ENCODE assay signal across 8 mouse cellular contexts in genomic region chr12:4038061-4039041, GRCm38 (mm10). TPM values are rescaled to one million over a fixed set of nuclear protein-coding genes. Genes with fewer than 3 reads are reported as not detected.
A peak's percentile ranks its signal among the peaks of the same experiment; 100 is the strongest.
DNase-seq lines count a peak whose midpoint lies in the region; ATAC-seq lines count a peak whose summit lies in the region.

TSS of gene Efr3b (minus strand) at chr12:4038915.

- WGBS in forebrain, embryonic 13.5 days: under 1% methylated on average over 63 of the region's 78 CpGs
- under 1% methylated on average over 70 of the region's 78 CpGs for WGBS in heart, embryonic 16.5 days
- 1% methylated on average over 78 of the region's 78 CpGs for WGBS in liver, embryonic 11.5 days

- H3K4me3 ChIP-seq in forebrain, embryonic 13.5 days: peak within 1 kb of the TSS; percentile 83
- H3K4me3 ChIP-seq in heart, embryonic 16.5 days (ENCODE audit: low read length): peak within 1 kb of the TSS; percentile 79
- H3K4me3 ChIP-seq in liver, embryonic 11.5 days (ENCODE audit: low read depth, low read length): peak within 1 kb of the TSS; percentile 45

- H3K4me2 ChIP-seq in forebrain, embryonic 13.5 days: peak within 1 kb of the TSS; percentile 66
- H3K4me2 ChIP-seq in heart, embryonic 16.5 days (ENCODE audit: low read depth, low read length): peak within 1 kb of the TSS; percentile 93
- H3K4me2 ChIP-seq in liver, embryonic 11.5 days: peak within 1 kb of the TSS; percentile 86

- peaks cover 20% of the 10 kb centered on the region for H3K4me1 ChIP-seq in forebrain, embryonic 13.5 days
- H3K4me1 ChIP-seq in heart, embryonic 16.5 days (ENCODE audit: control insufficient read depth, insufficient read depth, low read length): peaks cover 37% of the 10 kb centered on the region
- no peaks in the 10 kb centered on the region for H3K4me1 ChIP-seq in liver, embryonic 11.5 days (replicated peaks; ENCODE audit: control insufficient read depth, insufficient read depth, low read length)

- H3K27me3 ChIP-seq in forebrain, embryonic 13.5 days: no peaks in the 10 kb centered on the region; the same call in 1 of the 2 replicates
- 0 out of 2 replicates have a peak, but pooled peaks cover 4% of the 10 kb centered on the region for H3K27me3 ChIP-seq in heart, embryonic 16.5 days (ENCODE audit: control insufficient read depth, insufficient read depth, low read length)
- H3K27me3 ChIP-seq in liver, embryonic 11.5 days (replicated peaks; ENCODE audit: control insufficient read depth, insufficient read depth, low read length): peaks cover 48% of the 10 kb centered on the region
- no peaks in the 10 kb centered on the region for H3K27me3 ChIP-seq in splenic B cell, adult 2 months (ENCODE audit: control insufficient read depth, insufficient read depth, low read length, poor library complexity, severe bottlenecking)

- peak; percentile 68 for ATAC-seq in CD4-positive, CD25-positive, alpha-beta regulatory T cell, adult 4 months
- peak; percentile 96 for ATAC-seq in forebrain, embryonic 13.5 days
- peak; percentile 91 for ATAC-seq in heart, embryonic 16.5 days (replicated peaks; ENCODE audit: extremely low read depth, insufficient read depth, low FRiP score)
- ATAC-seq in liver, embryonic 11.5 days (replicated peaks; ENCODE audit: low FRiP score): peak; percentile 90

- H3K36me3 ChIP-seq in forebrain, embryonic 13.5 days (ENCODE audit: poor library complexity, severe bottlenecking): peaks cover 6% of the 10 kb centered on the region; the same call in 1 of the 2 replicates
- no peaks in the 10 kb centered on the region for H3K36me3 ChIP-seq in heart, embryonic 16.5 days (ENCODE audit: control insufficient read depth, insufficient read depth)
- no peaks in the 10 kb centered on the region for H3K36me3 ChIP-seq in liver, embryonic 11.5 days (ENCODE audit: control insufficient read depth, insufficient read depth, low read length)
- H3K36me3 ChIP-seq in splenic B cell, adult 2 months (ENCODE audit: control insufficient read depth, insufficient read depth, low read length, poor library complexity, severe bottlenecking): no peaks in the 10 kb centered on the region

- peak within 1 kb of the TSS; percentile 81 for H3K27ac ChIP-seq in forebrain, embryonic 13.5 days
- peak within 1 kb of the TSS; percentile 35 for H3K27ac ChIP-seq in heart, embryonic 16.5 days (ENCODE audit: low read length)
- H3K27ac ChIP-seq in liver, embryonic 11.5 days (ENCODE audit: low read depth, low read length): no peak within 1 kb of the TSS

- H3K9me3 ChIP-seq in forebrain, embryonic 13.5 days (replicated peaks): no peaks in the 10 kb centered on the region
- H3K9me3 ChIP-seq in heart, embryonic 16.5 days (replicated peaks; ENCODE audit: control insufficient read depth, low read length): no peaks in the 10 kb centered on the region
- H3K9me3 ChIP-seq in liver, embryonic 11.5 days (ENCODE audit: control insufficient read depth, low read length): no peaks in the 10 kb centered on the region

- H3K9ac ChIP-seq in forebrain, embryonic 13.5 days: peak within 1 kb of the TSS; percentile 89
- peak within 1 kb of the TSS; percentile 84 for H3K9ac ChIP-seq in heart, embryonic 16.5 days (ENCODE audit: low read length)
- peak within 1 kb of the TSS; percentile 2 for H3K9ac ChIP-seq in liver, embryonic 11.5 days (ENCODE audit: low read depth, low read length)

- DNase-seq in c-Kit-positive CD71-positive TER-119-negative erythroid progenitor cells, embryonic 14.5 days (ENCODE audit: low read depth): peak; percentile 20
- peak; percentile 90 for DNase-seq in kidney, postnatal 14 days
- DNase-seq in liver, embryonic 11.5 days (ENCODE audit: low spot score): peak; percentile 71
- DNase-seq in naive thymus-derived CD4-positive, alpha-beta T cell, adult 2 months (ENCODE audit: low read depth): peak; percentile 55
- DNase-seq in splenic B cell, adult 2 months (ENCODE audit: low read depth, low spot score): peak; percentile 69

RNA-seq across cellular contexts. Expression of gene Efr3b, which starts in this region (rescaled TPM):
- under 1 TPM; 0.11 to 0.61 TPM for polyA plus RNA-seq in CD4-positive, CD25-positive, alpha-beta regulatory T cell, adult 4 months (2017; shearing (Covaris generic))
- 20.7 and 24.4 TPM in 2 replicates for polyA plus RNA-seq in forebrain, embryonic 13.5 days (2015; fragmentation: Nextera tagmentation; extraction: Ambion mirVana)
- polyA plus RNA-seq in heart, embryonic 16.5 days (2015; fragmentation: Nextera tagmentation; extraction: Ambion mirVana): 4.6 and 5.4 TPM in 2 replicates
- 0.73 and 0.88 TPM in 2 replicates for polyA plus RNA-seq in liver, embryonic 11.5 days (2014; fragmentation: Nextera tagmentation; extraction: Ambion mirVana)

Comparison
In these comparisons a context has a peak if more than half of its experiments do, and no peak if none do; other contexts are left out.
1. Peak in ATAC-seq in CD4-positive, CD25-positive, alpha-beta regulatory T cell, adult 4 months; RNA of the gene not detected or under 1 TPM.
2. Peak in DNase-seq, ATAC-seq, H3K4me3 ChIP-seq, H3K9ac ChIP-seq and H3K4me2 ChIP-seq in liver, embryonic 11.5 days; RNA of the gene not detected or under 1 TPM.
3. DNase-seq: peak in every context shown above with its lines; median percentile 90 in kidney, postnatal 14 days; 71 in liver, embryonic 11.5 days; 69 in splenic B cell, adult 2 months; 55 in naive thymus-derived CD4-positive, alpha-beta T cell, adult 2 months; 20 in c-Kit-positive CD71-positive TER-119-negative erythroid progenitor cells, embryonic 14.5 days.
4. H3K9ac ChIP-seq: peak in every context shown above with its lines; median percentile 89 in forebrain, embryonic 13.5 days; 84 in heart, embryonic 16.5 days; 2 in liver, embryonic 11.5 days.